Mouse (Mus musculus): ENCODE data around the gene Mical3.

Gene Mical3

DNA sequence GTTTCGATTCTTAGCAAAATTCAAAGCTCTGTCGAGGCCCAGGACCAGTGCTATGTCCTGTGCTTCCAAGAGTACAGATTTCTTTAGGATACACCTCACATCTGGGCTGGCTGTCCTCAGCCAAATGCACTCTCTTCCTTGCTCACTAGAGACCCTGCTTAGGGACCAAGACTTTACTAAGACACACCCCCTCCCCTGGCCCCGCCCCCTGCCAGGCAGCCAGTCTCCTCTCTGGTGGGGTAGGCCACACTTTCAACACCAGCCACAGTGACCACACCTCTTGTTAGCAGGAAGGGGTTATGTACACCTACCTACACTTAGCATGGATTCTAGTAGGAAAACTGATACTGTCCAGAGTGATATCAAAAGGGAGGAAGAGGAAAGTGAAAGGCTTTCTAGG is 76.5 kb downstream of the Mical3 start:
- DNase-seq (ENCODE audit: low read depth, low spot score), result no peak

DNA sequence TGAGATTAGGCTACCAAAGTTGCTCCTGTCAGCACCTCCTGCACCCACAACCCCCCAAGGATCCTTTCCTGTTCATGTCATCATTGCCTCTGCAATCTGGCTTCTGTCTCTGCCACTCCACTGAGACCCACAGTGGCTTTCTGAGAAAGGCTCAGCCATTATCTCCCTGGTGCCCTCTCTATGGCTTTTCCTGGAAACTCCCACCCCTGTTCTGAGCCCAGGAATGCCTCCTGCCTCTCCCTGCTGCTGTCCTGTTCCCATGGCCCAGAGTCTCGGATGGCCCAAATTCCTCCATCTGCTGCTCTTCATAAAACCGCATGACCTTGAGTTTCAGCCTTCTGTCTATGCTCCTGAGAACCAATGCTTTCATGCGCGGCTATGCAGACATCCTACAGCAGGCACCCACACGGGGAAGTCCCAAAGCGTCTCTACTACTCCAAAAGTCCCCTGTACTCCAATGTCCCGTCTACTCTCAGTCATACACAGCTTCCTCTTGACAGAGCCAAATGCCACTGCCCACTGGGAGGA is 77.2 kb downstream of the Mical3 start:
- DNase-seq (ENCODE audit: low read depth, low spot score), result no peak

DNA sequence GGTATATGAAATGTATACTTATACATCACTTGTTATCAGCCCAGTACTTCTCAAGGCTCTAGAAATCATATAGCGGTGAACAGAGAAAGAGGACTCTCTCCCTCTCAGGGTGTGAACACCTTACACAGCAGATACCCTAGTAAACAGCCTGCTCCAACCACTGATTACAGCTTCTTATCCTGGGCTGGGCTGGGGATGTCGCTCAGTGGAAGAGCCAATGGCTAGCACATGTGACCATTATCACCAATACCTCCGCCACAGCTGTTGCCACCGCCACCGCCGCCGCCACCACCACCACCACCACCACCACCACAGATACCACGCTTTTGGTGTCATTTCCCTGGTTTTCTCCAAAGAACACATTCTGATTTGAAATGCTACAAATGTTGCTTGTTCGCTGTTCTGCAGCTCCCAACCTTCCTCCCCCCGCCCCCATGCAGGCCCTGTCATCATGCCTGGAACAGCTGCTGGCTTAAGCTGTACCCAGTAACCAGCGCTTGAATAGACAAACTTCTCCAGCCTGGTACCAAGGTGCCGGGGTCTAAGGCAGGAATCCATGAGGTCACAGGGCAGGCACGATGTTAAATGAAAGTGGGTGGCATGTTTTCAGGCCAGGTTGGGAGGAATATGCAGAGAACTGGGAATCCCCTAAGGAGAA is 78.7 kb downstream of the Mical3 start:
- no peak for DNase-seq (ENCODE audit: low read depth, low spot score)

DNA sequence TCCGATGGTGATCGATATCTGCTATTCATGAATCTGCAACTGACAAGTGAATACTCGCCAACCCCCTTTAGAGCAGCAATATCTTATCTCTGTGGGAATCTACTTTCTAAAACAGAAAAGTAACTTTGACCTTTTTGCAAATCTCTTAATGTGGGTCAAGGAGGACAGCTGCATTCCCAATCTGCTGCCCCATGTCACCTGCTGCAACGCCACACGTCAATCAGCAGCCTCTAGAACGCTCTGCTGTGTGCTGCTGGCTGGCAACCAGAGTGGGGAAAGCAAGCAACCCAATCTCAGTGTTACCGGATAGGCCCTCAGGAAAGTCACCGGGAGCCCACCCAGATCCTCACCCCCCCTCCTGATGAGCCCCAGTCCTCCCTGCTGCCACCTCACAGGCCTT is 79.4 kb downstream of the Mical3 start:
- no peak for DNase-seq (ENCODE audit: low read depth, low spot score)

DNA sequence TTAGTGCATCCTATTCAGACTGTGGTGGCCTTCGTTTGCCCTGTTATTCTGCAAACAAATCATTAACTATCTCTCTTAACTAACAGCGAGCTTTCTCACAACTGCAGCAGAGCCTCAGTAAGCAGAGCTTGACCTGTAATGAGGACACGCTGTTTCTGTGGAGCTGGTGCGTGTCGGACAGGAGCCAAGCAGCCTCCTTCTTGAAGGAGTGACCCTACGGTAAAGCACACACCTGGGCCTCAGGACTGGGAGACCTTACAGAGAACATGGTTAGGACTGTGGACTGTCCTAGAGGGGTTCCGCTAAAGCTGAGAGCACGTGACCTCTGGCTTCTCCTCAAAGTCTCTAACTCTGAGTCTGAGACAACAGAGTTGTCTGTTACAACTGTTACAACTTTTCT is 82.1 kb downstream of the Mical3 start:
- no peak for DNase-seq (ENCODE audit: low read depth, low spot score)

DNA sequence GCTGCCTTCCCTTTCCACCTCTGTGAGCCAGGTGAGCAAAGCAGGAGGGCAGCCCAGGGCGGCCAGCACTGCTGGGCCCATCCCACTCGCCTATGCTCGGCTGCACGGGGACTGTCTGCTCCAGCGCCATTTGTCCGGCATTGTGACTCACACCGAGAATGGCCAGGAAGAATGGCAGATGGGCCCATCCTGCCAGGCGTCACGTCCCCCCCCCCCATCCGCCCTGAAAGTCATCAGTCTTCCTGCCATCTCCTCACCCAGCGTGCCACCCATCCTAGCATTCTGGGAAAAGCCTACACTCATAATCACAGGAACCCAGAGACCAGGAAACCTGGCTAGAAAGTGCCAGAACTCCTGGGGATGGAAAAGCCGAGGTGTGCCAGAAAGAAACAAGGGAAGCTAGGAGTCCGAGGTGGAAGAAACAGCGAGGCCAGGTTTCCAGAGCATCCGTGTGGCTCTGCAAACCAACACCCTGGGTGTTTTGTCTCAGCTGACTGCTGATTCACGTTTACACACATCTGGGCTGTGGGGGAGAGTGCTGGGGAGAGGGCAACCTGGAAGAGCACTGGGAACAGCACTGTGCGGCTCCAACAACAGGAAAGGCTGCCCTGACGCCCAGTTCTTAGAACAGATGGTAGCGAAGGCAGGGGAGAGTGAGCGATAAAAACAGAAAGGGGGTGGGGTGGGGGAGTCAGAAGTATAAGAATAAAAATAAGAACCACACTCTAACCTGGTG is 85.3 kb downstream of the Mical3 start:
- DNase-seq (ENCODE audit: low read depth, low spot score), result no peak

DNA sequence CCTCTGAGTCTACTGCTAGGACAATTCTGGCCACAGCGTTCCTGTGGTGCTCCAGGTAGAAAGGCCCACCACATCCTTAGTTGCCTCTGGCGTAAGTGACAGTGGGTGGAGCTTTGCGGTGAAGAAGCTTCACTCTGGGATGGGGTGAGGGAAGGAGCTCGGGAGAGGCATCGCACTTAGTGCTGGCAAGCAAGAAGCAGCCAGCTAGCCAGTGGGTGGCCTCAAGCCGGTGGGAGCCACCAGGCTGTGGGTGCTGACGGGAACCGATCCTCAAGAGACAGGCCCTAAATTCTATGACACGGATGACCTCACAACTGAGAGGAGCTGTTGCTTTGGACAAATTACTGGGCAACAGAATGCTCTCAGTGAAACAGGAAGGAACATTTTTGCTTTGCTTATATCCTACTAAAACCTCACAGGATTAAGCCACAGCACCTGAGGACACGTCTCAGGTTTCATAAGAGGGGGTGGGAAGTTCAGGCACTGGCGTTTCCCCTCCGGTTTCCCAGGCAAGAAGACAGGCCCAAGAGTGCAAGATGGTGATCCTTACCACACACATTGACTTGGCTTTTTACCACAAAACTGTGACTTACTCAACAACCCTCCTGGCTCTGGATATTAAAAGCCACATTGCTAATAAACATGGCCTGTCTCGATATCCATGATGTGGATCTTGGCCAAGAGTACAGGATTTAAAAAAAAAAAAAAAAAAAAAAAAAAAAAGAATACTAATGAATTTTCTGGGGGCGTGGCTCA is 87.2 kb downstream of the Mical3 start:
- DNase-seq (ENCODE audit: low read depth, low spot score), result no peak

DNA sequence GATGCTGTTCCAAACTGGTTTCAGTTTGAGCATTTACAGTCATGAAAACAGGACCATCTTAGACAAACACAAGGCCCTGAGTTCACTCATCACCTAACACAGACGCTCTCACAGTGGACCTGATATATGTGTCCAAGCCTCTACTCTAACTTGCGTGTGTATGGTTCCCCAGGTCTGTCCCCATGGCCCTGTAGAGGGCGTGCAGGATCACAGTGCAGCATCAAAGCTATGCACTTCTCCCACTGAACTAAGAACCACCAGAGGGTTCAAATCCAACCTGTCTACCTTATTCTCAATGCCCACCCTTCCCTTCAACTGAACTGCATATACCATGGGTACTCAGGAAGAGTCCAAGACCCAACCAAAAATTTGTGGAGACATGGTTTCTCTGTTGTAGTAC is 91.1 kb downstream of the Mical3 start:
- no peak for DNase-seq (ENCODE audit: low read depth, low spot score)

DNA sequence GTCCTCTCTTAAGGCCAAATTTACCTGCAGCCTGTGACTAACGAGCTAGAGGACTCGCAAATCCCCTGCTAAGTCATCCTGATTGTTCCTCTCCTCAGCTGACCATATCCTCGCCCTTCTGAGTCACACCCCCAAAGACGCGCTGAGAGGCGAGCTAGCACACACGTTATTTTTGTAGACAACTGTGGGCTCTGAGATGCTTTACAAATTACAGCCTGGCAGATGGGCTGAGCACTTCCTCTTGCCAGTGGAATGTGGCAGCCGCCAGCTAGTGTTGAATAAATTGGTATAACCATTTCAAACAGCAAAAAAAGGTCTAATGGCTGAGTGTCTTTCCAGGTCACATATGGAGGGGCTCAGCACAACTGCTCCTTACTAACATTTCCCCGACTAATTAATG is 91.5 kb downstream of the Mical3 start:
- DNase-seq (ENCODE audit: low read depth, low spot score), result no peak

DNA sequence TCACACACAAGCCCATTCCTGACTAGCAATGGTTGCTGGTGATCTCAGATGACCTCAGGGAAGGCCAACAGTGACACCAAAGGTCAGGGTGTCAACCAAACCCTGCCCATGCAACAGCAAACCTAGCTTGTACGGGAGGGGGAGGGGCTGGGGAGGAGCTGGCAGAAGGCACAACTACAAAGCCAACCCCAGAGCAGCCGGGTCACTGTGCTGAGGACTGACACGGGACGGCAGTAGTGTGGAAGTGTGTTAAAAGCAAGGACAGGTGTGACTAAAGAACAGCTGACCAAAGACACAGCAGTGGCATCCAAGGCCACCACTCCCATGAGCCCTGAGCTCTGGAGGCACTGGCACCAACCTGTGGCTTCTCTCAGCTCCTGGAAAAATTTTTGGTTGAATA is 93.7 kb downstream of the Mical3 start:
- no peak for DNase-seq (ENCODE audit: low read depth, low spot score)

DNA sequence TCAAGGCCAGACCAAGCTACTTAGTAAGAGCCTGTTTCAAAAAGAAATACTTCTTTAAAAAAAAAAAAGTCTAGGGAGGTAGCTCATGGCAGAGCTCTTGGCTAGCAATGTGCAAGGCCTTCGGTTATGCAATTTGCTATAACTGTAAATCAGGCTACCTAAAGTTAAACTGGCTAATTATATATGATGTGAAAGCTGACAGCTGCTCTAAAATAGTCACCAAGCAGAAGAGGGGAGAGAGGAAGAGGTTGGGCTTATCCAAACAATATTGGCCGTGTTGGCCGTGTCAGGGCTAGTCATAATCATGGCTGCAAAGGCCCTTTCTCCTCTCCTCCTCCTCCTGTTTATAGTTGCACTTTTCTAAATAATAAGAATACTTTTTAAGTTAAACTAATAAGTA is 94.9 kb downstream of the Mical3 start:
- no peak for DNase-seq (ENCODE audit: low read depth, low spot score)

DNA sequence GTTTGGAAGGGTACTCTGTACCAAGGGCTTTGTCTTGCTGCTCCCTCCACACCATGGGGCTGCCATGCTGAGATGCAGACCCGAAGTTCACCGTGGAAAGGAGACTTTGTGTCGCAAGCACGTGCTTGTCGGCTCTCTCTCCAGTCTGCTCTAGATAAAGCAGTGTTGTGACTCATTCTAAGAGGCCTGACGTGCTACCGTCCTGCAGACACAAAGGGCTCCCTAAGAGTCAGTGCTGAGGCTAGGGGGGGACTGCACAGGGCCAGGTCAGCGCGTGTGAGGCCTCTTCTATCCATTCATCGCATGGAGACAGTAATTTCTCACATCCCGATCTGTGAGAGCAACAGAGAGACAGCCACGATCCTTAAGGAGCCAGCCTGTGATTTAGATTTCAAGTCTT is 95.5 kb downstream of the Mical3 start:
- no peak for DNase-seq (ENCODE audit: low read depth, low spot score)

DNA sequence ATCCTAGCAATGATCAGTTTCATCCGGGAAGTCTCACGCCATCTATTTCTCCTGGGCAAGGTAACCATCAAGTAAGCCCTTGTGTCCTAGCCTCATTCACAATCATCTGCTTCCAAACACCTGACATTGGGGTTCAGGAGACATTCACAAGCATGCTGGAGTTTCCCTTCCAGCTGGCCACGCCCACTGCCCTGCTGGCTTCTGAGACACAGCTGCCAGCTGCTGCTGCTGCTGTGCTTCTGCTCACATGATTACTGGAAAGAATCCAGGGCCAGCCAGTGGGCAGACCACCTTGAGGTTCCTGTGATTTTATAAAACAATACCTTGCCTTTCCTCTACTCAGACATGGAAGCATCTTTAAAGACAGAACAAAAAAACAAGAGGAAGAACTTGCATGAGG is 97.5 kb downstream of the Mical3 start:
- no peak for DNase-seq (ENCODE audit: low read depth, low spot score)

DNA sequence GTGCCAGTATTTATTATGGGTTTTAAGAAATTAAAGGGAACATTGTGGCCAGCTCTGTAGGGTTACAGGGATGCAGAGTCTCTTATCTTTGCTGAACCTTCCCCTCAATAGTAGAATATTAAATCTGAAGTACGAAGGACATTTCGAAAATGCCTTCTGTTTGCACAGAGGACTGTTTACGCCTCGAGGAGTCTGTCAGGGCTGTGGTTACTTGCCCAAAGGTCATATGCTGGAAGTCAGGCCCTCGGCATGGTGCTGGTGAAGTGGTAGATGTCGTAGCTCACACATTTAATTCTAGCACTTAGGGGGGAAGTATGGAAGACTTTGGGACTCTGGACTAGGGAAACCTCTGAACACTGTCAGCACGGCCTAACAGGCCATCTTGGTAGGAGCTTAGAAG is 99.4 kb downstream of the Mical3 start:
- DNase-seq (ENCODE audit: low read depth, low spot score), result no peak

DNA sequence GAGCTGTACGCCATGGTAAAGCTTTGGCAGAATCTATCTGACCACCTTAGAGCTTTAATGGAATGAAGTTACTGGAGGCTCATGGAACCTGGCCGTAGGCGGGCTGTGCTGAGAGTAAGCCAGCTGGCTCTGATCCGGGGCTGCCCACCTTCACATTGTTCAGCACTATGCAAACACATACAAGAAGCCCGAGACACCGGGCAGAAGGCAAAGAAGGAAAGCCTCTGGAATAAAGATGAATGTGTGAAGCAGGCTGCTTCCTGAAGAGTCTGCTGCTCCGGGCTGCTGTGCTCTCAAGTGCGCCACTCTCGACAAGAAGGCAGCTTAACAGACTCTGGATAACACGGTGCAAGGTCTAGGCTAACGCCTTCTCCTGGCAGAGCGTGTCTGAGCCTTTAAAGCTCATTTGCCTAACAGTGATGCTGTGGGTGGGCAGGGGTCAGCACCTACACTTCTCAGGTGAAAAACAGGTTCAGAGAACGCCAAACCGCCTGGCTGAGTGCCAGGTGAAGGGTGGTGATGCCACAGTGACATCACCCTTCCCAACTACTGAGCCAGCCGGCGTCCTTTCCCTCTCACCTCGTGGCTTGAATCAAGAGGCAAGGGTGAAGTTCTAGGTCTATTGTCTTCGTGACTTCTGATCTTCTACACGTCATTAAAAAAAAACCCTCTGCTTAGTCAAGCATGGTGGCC is 100.8 kb downstream of the Mical3 start:
- DNase-seq (ENCODE audit: low read depth, low spot score), result no peak

DNA sequence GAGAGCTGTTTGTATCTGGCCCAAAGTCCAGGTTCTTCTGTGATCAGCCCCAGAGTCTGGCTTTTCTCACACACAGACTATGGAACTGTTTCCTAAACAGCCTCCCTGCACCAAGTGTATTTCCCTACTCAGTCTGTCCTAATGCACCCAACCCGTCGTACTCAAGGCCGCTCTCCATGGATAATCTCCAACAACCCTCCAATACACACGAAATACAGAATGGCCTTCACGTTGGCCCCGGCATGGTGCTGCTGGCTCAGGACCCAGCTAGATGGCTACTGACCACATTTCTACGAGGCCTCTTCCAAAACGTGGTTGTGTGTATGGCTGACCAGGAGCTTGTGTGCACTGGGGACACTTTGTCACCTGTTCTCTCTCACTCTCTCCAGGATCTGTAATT is 102.3 kb downstream of the Mical3 start:
- no peak for DNase-seq (ENCODE audit: low read depth, low spot score)

DNA sequence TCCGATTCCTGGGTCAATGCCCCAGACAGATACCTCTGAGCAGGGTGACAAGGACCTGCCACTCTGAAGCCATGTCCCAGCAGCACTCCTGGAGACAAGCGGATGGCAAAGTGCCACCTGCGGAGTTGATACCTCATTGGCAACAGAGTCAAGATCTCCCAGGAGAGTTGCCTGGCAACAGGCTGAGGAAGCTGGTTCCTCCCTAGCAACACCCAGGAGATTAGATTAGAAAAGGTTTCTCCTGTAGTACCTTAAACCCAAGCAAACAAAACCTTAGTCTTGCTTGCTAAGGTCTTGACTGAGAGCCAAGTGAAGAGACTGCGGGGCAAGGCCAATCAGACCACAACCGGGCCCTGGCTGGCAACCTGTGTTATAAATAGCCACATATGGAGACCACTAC is 103.5 kb downstream of the Mical3 start:
- DNase-seq (ENCODE audit: low read depth, low spot score), result no peak

DNA sequence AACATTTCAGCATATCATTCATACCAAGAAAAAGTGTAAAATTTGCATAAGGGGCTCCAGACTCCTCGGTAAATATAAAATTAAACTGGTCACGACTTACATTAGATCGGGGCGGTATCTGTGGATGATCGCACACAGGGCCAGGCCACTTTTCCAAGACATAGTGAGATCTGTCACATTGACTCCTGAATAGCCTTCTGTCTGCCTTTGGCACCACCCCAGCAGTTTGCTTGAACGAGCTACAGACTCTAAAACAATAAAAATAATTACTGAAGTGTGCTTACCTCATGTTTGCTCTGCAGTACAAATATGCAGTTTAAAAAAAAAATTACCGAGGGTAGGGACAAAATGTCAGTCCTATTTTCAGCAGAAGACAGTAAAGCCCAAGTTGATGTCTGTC is 103.9 kb downstream of the Mical3 start:
- no peak for DNase-seq (ENCODE audit: low read depth, low spot score)

DNA sequence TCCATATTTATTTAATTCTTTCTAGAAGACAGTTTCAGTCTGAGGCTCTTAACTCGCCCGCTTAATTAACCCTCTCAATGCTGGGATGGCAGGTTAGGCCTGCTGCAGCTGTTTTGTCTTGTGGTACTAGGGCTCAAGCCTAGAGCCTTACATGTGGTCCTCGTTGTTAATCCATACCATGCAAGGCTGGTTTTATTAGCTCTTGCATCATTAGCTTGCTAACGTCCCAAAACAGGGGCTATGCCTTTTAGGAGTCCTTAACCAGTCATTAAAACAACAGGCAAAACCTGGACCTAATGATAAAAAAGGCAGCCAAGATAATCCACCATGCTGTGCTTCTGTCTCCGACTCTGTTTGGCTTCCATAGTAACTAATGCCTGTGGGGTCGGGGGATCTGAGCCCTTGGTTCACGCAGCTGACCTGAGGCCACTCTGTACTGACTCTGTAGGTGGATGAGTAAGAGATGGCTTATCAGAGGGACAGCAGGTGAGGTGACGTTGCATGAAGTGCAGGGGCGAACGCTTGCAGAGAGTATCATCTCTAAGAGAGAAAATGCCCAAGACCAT is 104.7 kb downstream of the Mical3 start:
- no peak for DNase-seq (ENCODE audit: low read depth, low spot score)

DNA sequence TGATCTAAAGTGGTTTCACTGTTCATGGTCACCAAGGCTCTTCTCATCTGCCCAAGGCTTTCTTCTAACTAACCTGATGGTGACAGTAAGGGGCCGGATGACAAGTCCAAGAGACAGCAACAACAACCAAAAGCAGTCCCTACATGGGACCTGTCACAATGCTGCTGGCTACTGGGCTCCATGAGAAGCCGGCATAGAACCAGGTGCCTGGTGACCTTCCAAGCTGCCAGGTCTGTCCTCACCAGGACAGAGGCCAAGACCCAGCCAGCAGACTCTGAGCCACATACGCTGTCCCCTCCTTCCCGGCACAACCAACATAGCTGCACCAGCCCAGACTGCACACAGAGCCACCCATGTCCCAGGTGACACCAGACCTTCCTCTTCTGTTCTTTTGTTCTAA is 112.7 kb downstream of the Mical3 start:
- DNase-seq (ENCODE audit: low read depth, low spot score), result no peak

DNA sequence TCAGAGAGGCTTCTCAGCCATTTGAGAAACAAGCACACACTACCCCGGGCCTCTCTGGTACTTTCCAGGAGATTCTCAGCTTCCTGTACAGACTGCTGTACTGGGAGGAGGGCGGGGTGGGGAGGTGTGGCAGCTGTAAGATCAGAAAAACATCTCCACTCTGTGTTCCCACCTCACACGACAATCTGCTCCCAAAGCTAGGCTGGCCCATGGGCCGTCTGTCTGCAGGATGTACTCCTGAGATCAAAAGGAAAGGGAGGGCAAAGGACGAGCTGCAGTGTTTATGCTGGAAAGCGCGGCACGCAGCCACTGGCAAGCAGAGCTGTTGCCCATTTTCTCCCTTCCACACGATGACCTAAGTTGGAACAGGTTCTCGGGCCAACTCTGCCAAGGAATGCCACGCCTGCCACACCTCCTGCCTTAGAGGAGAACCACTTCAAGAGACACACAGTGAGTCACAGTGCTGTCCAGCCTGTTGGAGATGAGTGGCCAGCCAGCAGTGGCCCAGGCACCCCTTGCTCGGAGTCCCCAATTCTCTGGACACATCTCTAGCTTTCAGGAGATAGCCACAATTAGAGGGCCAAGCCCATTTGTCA is 113.3 kb downstream of the Mical3 start:
- DNase-seq (ENCODE audit: low read depth, low spot score), result no peak
